Mouse (Mus musculus): Measurements from ENCODE around the gene Eln.
A peak's percentile ranks its signal among the peaks of the same experiment; 100 is the strongest.

Eln gene

GRCm38 (mm10) chr5:134745801-134746200, 1.3 kb downstream of the Eln start:
- no peak for ATAC-seq (ENCODE audit: insufficient number of reproducible peaks, low FRiP score, low TSS enrichment)

- no peak for ATAC-seq (ENCODE audit: insufficient number of reproducible peaks, low FRiP score, low TSS enrichment)
Measured at GRCm38 (mm10) chr5:134745000-134745399, 2.1 kb downstream of the Eln start.

- no peak for ATAC-seq (ENCODE audit: insufficient number of reproducible peaks, low FRiP score, low TSS enrichment)
Measured at GRCm38 (mm10) chr5:134743991-134744390, 3.1 kb downstream of the Eln start.

GRCm38 (mm10) chr5:134742221-134742795, 4.8 kb downstream of the Eln start:
- ATAC-seq (ENCODE audit: insufficient number of reproducible peaks, low FRiP score, low TSS enrichment): no peak

GRCm38 (mm10) chr5:134740501-134741341, 6.4 kb downstream of the Eln start:
- ATAC-seq (ENCODE audit: insufficient number of reproducible peaks, low FRiP score, low TSS enrichment): no peak

DNA sequence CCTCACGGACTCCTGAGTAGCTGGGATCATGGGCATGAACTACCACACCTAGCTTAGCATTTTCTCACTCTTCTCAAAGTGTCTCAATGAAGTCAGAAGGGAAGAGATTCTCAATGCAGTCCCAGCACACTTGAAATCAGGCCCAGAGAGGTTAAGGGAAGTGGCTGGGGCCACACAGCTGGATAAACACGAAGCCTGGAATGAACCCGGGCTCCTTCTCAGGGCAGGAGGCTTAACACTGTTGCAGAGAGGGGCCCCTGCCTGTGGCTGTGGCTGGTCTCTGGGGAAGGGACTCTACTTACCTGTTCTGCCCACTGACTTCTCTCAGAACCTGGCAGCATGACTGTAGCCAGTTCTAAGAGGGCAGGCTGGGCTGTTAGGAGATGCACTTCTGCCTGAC, 7.2 kb downstream of the Eln start:
- ATAC-seq (ENCODE audit: insufficient number of reproducible peaks, low FRiP score, low TSS enrichment): no peak

- no peak for ATAC-seq (ENCODE audit: insufficient number of reproducible peaks, low FRiP score, low TSS enrichment)
Measured at GRCm38 (mm10) chr5:134734920-134735319, 12.2 kb downstream of the Eln start.

DNA sequence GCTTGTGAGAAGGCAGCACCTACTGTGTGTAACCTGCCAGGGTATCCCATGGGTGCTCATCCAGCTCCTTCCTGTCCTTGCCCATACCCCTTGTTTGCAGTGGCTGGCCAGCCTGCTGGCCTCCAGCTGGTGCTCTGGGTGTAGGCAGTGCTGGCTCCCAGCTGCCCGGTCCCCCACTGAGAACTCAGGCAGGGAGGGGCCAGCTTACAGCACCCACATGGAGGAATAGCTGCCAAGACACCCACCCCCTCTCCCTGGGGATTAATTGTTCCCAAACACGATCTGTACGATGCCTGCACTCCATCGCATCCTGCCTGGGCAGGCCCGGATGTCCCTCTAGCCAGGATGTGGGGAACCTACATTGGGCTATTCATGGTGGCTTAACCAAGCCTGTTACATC, 13.1 kb downstream of the Eln start:
- ATAC-seq (ENCODE audit: insufficient number of reproducible peaks, low FRiP score, low TSS enrichment): no peak

GRCm38 (mm10) chr5:134733241-134733640, 13.9 kb downstream of the Eln start:
- ATAC-seq (ENCODE audit: insufficient number of reproducible peaks, low FRiP score, low TSS enrichment): no peak

- no peak for ATAC-seq (ENCODE audit: insufficient number of reproducible peaks, low FRiP score, low TSS enrichment)
Measured at GRCm38 (mm10) chr5:134729124-134729523, 18.0 kb downstream of the Eln start.

GRCm38 (mm10) chr5:134728535-134728934, 18.6 kb downstream of the Eln start:
- ATAC-seq (ENCODE audit: insufficient number of reproducible peaks, low FRiP score, low TSS enrichment): no peak

DNA sequence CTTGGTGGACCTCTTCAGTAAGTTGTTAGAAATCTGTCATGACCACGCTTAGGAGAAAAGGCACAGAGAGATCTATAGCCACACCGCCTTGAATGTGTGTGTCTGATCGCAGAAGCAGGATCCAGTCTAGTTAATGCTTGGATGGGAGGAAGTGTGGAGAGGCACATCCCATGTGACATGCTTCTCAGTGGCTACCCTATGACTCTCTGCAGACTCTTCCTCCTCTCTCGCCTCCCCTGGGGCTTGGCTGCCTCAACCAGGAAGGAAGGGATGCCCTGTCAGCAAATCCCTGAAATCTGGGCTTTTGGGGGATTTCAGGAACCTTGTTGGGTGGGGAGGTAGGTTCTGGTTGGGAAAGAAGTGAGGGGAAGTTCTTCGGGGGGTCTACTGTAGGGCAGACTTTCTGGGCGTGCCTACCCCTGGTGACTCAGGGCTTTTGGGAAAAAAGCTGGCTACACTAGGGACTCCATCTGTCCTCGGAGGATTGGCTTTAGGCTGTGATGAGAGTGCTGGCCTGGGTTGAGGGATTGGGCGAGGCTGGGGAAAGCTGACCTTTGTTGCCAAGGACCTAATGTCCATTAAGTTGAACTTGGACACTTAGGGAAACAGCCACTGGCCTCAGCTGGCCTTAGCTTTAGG, 20.0 kb downstream of the Eln start:
- no peak for ATAC-seq (ENCODE audit: insufficient number of reproducible peaks, low FRiP score, low TSS enrichment)

DNA sequence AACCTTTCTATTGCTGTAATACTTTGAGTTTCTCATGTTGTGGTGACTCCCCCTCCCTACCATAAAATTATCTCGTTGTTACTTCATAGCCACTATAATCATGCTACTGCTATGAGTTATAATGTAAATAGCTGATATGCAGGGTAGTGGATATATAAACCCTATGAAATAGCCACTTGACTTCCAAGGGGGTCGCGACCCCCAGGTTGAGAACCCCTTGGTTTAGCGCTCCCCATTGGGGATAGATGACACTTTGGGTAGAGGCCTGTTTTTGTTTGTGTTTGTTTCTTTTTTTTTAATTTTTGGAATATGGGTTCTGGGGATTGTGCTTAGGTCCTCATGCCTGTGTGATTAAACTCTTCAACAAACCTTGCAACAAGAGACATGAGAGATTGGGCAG, 21.8 kb downstream of the Eln start:
- no peak for ATAC-seq (ENCODE audit: insufficient number of reproducible peaks, low FRiP score, low TSS enrichment)

DNA sequence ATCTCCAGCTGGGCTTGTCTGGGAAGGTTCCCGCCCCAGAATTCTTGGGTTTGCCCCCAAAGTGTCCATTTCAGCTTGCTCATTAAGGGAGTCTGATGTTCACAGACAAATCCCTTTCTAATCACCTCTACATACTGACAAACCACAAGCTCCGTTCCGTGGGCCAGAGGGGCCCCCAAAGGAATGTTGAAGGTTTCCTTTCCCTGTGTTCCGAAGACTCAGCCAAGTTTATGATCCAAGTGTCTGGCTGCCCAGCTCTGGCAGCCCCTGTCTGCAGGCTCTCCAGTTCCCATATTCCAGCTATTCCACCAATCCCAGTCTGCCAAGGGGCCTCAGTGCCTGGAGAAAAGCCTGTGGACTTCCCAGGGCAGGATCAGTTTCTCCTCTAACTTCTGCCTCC, 27.1 kb downstream of the Eln start:
- no peak for ATAC-seq (ENCODE audit: insufficient number of reproducible peaks, low FRiP score, low TSS enrichment)

- no peak for ATAC-seq (ENCODE audit: insufficient number of reproducible peaks, low FRiP score, low TSS enrichment)
Measured at GRCm38 (mm10) chr5:134711076-134711475, 36.0 kb downstream of the Eln start.

DNA sequence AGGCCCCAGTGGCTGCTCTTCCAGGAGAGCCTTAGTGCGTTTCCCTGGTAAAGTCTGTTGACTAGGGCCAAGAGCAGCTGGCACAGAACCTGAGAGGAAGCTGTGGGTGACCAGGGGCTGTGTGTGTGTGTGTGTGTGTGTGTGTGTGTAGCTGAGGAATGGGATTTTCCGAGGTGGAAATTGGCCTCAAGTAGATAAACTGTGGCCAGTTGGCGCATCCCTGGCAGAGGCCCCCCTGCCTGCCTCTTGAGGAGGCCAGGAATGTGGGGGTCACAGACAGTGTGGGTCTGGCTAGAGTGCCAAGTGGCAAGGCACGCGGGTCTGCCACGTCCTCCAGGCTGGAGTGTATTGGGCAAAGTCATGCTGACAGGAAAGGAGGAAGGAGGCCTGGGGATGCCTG, 37.8 kb downstream of the Eln start:
- no peak for ATAC-seq (ENCODE audit: insufficient number of reproducible peaks, low FRiP score, low TSS enrichment)

DNA sequence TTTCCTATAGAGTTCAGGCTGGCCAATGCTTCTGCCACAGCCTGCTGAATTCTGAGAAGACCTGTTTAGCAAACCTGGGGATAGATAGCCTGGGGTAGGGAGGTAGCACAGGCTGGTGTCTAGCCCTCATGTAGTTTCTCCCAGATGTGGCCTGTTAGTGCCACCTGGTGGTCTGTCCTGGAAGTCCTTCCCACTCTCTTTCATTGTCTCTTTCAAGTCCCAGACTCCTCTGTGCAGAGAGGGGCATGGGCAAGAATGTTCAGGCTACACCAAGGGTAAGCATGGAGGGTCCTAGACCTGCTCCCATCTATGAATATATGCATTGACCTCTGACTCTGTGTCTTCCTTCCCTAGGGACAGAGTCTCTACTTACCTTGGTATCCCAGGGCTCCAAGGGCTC, 43.0 kb downstream of the Eln start:
- ATAC-seq (ENCODE audit: insufficient number of reproducible peaks, low FRiP score, low TSS enrichment): no peak

- no peak for ATAC-seq (ENCODE audit: insufficient number of reproducible peaks, low FRiP score, low TSS enrichment)
Measured at GRCm38 (mm10) chr5:134695539-134695938, 51.6 kb downstream of the Eln start.

- no peak for ATAC-seq (ENCODE audit: insufficient number of reproducible peaks, low FRiP score, low TSS enrichment)
Measured at GRCm38 (mm10) chr5:134695082-134695481, 52.0 kb downstream of the Eln start.

DNA sequence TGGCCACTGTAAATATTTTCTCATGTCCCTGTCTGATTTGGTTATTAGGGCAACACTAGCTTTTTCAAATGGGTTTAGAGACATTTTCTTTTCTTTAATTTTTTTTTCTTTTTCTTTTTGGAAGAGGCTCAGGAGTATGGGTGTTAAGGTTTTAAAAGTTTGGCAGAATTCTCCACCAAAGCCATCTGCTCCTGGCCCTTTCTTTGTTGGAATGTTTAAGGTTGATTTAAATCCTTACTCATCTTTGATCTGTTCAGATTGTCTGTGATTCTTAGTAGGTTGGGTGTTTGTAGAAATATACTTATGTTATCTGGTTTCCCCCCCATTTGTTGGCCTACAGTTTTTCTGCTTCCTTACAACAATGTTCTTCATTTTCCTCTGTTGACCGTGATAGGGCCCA, 54.4 kb downstream of the Eln start:
- ATAC-seq (ENCODE audit: insufficient number of reproducible peaks, low FRiP score, low TSS enrichment): no peak

GRCm38 (mm10) chr5:134688718-134689284, 58.3 kb downstream of the Eln start:
- peak; percentile 94 for ATAC-seq (ENCODE audit: insufficient number of reproducible peaks, low FRiP score, low TSS enrichment)
